Mouse (Mus musculus) lung, postnatal 25 days (tissue): ENCODE measurements around the gene Trpv6.
A peak's percentile ranks its signal among the peaks of the same experiment; 100 is the strongest.

Experiments
- DNase-seq: peaks from one replicate; pipeline ENCODE4 v3.0.0; 2022; ENCODE audit warnings: low spot score

Gene Trpv6

GRCm38 (mm10) chr6:41636178-41636577, at the start of gene Trpv6:
Gene Trpv6 (minus strand): TSS chr6:41636405.
- peak; percentile 16 for DNase-seq

GRCm38 (mm10) chr6:41685596-41685995, 49.4 kb upstream of the Trpv6 start:
- no peak for DNase-seq

GRCm38 (mm10) chr6:41684911-41685310, 48.7 kb upstream of the Trpv6 start:
- DNase-seq, result no peak

GRCm38 (mm10) chr6:41684131-41684530, 47.9 kb upstream of the Trpv6 start, which contains the start of gene Llcfc1:
Gene Llcfc1 (plus strand): TSS chr6:41684431.
- no peak for DNase-seq

GRCm38 (mm10) chr6:41681656-41682055, 45.5 kb upstream of the Trpv6 start:
- no peak for DNase-seq

- no peak for DNase-seq
Measured at GRCm38 (mm10) chr6:41680669-41681068, 44.5 kb upstream of the Trpv6 start, which contains the start of gene Trpv5. Gene Trpv5 (minus strand): TSS chr6:41680769.

- no peak for DNase-seq
Measured at GRCm38 (mm10) chr6:41676530-41676929, 40.3 kb upstream of the Trpv6 start.

- DNase-seq, result peak; percentile 34
Measured at GRCm38 (mm10) chr6:41662320-41662719, 26.1 kb upstream of the Trpv6 start.

GRCm38 (mm10) chr6:41658487-41658886, 22.3 kb upstream of the Trpv6 start:
- DNase-seq, result no peak

GRCm38 (mm10) chr6:41654648-41655047, 18.4 kb upstream of the Trpv6 start:
- DNase-seq, result no peak

GRCm38 (mm10) chr6:41653173-41653572, 17.0 kb upstream of the Trpv6 start:
- DNase-seq, result no peak

GRCm38 (mm10) chr6:41646672-41647071, 10.5 kb upstream of the Trpv6 start:
- DNase-seq, result no peak

GRCm38 (mm10) chr6:41646220-41646619, 10.0 kb upstream of the Trpv6 start:
- DNase-seq, result no peak

- peak; percentile 66 for DNase-seq
Measured at GRCm38 (mm10) chr6:41643227-41643626, 7.0 kb upstream of the Trpv6 start.

- DNase-seq, result no peak
Measured at GRCm38 (mm10) chr6:41642765-41643164, 6.6 kb upstream of the Trpv6 start.

- DNase-seq, result no peak
Measured at GRCm38 (mm10) chr6:41641173-41641866, 5.1 kb upstream of the Trpv6 start.

- DNase-seq, result no peak
Measured at GRCm38 (mm10) chr6:41640449-41640848, 4.2 kb upstream of the Trpv6 start.

- DNase-seq, result no peak
Measured at GRCm38 (mm10) chr6:41637927-41638506, 1.8 kb upstream of the Trpv6 start.

GRCm38 (mm10) chr6:41637393-41637792, 1.2 kb upstream of the Trpv6 start:
- no peak for DNase-seq

- no peak for DNase-seq
Measured at GRCm38 (mm10) chr6:41635211-41635610, 994 bp downstream of the Trpv6 start.

- no peak for DNase-seq
Measured at GRCm38 (mm10) chr6:41631549-41631948, 4.7 kb downstream of the Trpv6 start.

GRCm38 (mm10) chr6:41630791-41631190, 5.4 kb downstream of the Trpv6 start:
- no peak for DNase-seq

GRCm38 (mm10) chr6:41628180-41628579, 8.0 kb downstream of the Trpv6 start:
- DNase-seq, result no peak

GRCm38 (mm10) chr6:41622661-41623060, 13.5 kb downstream of the Trpv6 start:
- DNase-seq, result peak; percentile 14
